Mouse (Mus musculus) myocyte (in vitro differentiated cells): ENCODE data around the gene Cib4. TPM values are rescaled to one million over a fixed set of nuclear protein-coding genes. Genes with fewer than 3 reads are reported as not detected.

Experiments used
- H3K27me3 ChIP-seq: one replicate; pipeline ENCODE4 v1.6.1; 2011; ENCODE audit not compliant: control insufficient read depth, insufficient read depth, insufficient read length
- H3K36me3 ChIP-seq: one replicate; pipeline ENCODE4 v1.6.1; 2011; ENCODE audit not compliant: control insufficient read depth, insufficient read depth
- H3K4me2 ChIP-seq: one replicate; pipeline ENCODE4 v1.6.1; 2011; ENCODE audit warnings: low read depth, control low read depth
- H3K4me3 ChIP-seq: one replicate; pipeline ENCODE4 v1.5.1; 2011; ENCODE audit warnings: mild to moderate bottlenecking, control low read depth, moderate library complexity
- H3K79me2 ChIP-seq: one replicate; pipeline ENCODE4 v1.6.1; 2011; ENCODE audit not compliant: control insufficient read depth, insufficient read depth
- H3ac ChIP-seq: one replicate; pipeline ENCODE4 v1.6.1; 2011; ENCODE audit not compliant: control insufficient read depth, insufficient read length
- CEBPB ChIP-seq: IDR thresholded peaks from 2 replicates; pipeline ENCODE4 v1.6.1; 2011; ENCODE audit warnings: mild to moderate bottlenecking, moderate library complexity; ENCODE audit not compliant: poor library complexity, insufficient read depth, severe bottlenecking
- E2F4 ChIP-seq: IDR thresholded peaks from one replicate; pipeline ENCODE4 v1.6.1; 2011; ENCODE audit warnings: mild to moderate bottlenecking, control low read depth, moderate library complexity; ENCODE audit not compliant: insufficient read depth
- MAX ChIP-seq: IDR thresholded peaks from one replicate; pipeline ENCODE4 v1.6.1; 2011; ENCODE audit warnings: low read depth, mild to moderate bottlenecking, control low read depth
- MYOD1 ChIP-seq, 3 experiments: IDR thresholded peaks; one replicate each; pipeline ENCODE4 v1.6.1; 2011; ENCODE audit warnings: control low read depth in 2 of 3, low read depth in 2 of 3, mild to moderate bottlenecking in 2 of 3, moderate library complexity in 1 of 3; ENCODE audit not compliant: insufficient read length in 2 of 3, control insufficient read depth in 1 of 3
- MYOG ChIP-seq, 3 experiments: IDR thresholded peaks; one replicate each; pipeline ENCODE4 v1.6.1; 2011; ENCODE audit warnings: control low read depth in 2 of 3, low read depth in 2 of 3, mild to moderate bottlenecking in 2 of 3; ENCODE audit not compliant: insufficient read length in 2 of 3, control insufficient read depth in 1 of 3, insufficient read depth in 1 of 3
- POLR2A ChIP-seq: IDR thresholded peaks from one replicate; pipeline ENCODE4 v1.6.1; 2011; ENCODE audit warnings: low read depth, mild to moderate bottlenecking, control low read depth, moderate library complexity; ENCODE audit not compliant: insufficient read length
- POLR2AphosphoS2 ChIP-seq: IDR thresholded peaks from one replicate; pipeline ENCODE4 v1.6.1; 2011; ENCODE audit warnings: low read depth, control low read depth; ENCODE audit not compliant: insufficient read length
- REST ChIP-seq: IDR thresholded peaks from one replicate; pipeline ENCODE4 v1.6.1; 2011; ENCODE audit warnings: mild to moderate bottlenecking, control low read depth, moderate library complexity; ENCODE audit not compliant: insufficient read depth, insufficient read length
- SRF ChIP-seq: IDR thresholded peaks from one replicate; pipeline ENCODE4 v1.6.1; 2011; ENCODE audit warnings: low read depth; ENCODE audit not compliant: control insufficient read depth, insufficient read length
- TCF12 ChIP-seq: IDR thresholded peaks from one replicate; pipeline ENCODE4 v1.6.1; 2011; ENCODE audit warnings: mild to moderate bottlenecking, control low read depth; ENCODE audit not compliant: poor library complexity, insufficient read depth, severe bottlenecking
- TCF3 ChIP-seq: IDR thresholded peaks from one replicate; pipeline ENCODE4 v1.6.1; 2011; ENCODE audit warnings: low read depth, control low read depth; ENCODE audit not compliant: insufficient read length
- USF1 ChIP-seq: IDR thresholded peaks from one replicate; pipeline ENCODE4 v1.6.1; 2011; ENCODE audit warnings: low read depth, mild to moderate bottlenecking, control low read depth, moderate library complexity
- polyA plus RNA-seq: library from polyadenylated mRNA; unstranded; fragments of >200 nt; fragmentation: generic; extraction: Trizol; gene quantifications from one replicate; pipeline ENCODE4 v1.2.1, GENCODE M21; 2012; ENCODE audit warnings: missing spikeins

Gene Cib4
- polyA plus RNA-seq, 1 experiment, result not detected

DNA sequence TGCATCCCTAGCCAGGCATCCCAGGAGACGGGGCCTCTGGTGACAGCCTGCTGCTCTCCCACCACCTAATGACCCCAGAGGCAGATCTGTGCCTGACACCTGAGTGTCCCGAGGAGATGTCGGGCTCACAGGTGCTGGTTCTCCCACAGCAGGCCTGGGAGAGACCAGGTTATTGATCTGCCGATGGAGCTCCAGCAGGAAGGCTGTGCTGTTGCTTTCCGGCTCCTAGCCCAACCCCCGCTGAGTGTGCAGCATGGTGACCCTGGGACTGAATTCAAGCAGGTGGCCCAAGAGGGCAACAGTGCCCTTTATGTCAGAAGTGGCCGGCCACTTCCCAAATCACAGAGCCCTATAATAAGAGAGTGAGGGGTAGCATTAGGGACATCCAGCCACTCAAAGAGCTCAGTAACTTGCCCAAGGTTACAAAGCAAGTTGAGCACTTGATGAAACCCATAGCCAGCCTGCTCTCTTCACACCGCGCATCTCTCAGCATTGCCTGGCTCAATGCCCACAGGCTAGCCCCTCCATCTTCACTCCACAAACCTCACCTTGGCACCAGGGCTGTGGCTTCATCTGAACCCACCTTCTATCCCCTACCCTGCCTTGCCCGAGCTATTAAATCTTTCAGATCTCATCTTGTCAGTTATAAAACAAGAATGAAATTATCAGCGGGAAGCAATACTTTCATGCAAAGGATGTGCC, 46.8 kb upstream of the Cib4 start:
- no peaks in the 10 kb centered on the region for H3K36me3 ChIP-seq
- no peak overlapping the region for H3K4me2 ChIP-seq
- TF ChIP-seq MAX, result no peak
- no peak for TF ChIP-seq SRF
- TF ChIP-seq POLR2A, result no peak
- TF ChIP-seq TCF12, result no peak
- no peak for TF ChIP-seq USF1
- no peak for TF ChIP-seq MYOG (IDR thresholded peaks at IDR 0.05; ENCODE audit: control insufficient read depth in 1 of 3, insufficient read depth in 1 of 3, insufficient read length in 2 of 3, low read depth in 2 of 3)
- TF ChIP-seq TCF3, result no peak
- no peak for TF ChIP-seq REST
- no peak for TF ChIP-seq POLR2AphosphoS2
- peaks cover 72% of the 10 kb centered on the region for H3K27me3 ChIP-seq
- no peaks in the 10 kb centered on the region for H3K79me2 ChIP-seq
- H3K4me3 ChIP-seq, result no peak overlapping the region
- no peak overlapping the region for H3ac ChIP-seq

DNA sequence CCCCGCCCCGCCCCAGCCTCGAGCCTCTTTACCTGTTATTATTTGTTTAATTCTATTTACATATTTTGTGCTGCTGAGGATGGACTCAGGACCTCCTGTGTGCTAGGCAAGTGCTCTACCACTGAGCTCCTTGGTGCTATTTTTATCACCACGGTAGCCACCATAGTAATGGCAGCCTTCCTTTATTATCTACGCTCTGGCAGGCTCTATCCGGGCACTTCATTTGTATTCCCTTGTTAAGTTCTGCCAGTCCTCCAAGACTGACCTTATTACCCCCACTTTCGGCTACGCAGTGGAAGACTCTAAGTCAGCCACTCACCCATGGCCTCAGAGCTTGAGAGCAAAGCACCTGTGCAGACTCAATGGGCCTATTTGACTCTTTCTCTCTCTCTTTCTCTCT, 46.1 kb upstream of the Cib4 start:
- TF ChIP-seq TCF12 (no peak), MAX (no peak), REST (no peak), E2F4 (no peak), POLR2A (no peak), MYOD1 (IDR thresholded peaks at IDR 0.05; ENCODE audit: control insufficient read depth in 1 of 3, insufficient read length in 2 of 3, low read depth in 2 of 3) (no peak), POLR2AphosphoS2 (no peak), TCF3 (no peak), CEBPB (no peak), MYOG (IDR thresholded peaks at IDR 0.05; ENCODE audit: control insufficient read depth in 1 of 3, insufficient read depth in 1 of 3, insufficient read length in 2 of 3, low read depth in 2 of 3) (no peak), SRF (no peak), USF1 (no peak)
- no peaks in the 10 kb centered on the region for H3K79me2 ChIP-seq
- H3K36me3 ChIP-seq, result no peaks in the 10 kb centered on the region
- H3K4me2 ChIP-seq, result no peak overlapping the region
- H3ac ChIP-seq, result no peak overlapping the region
- H3K4me3 ChIP-seq, result no peak overlapping the region
- peaks cover 65% of the 10 kb centered on the region for H3K27me3 ChIP-seq

DNA sequence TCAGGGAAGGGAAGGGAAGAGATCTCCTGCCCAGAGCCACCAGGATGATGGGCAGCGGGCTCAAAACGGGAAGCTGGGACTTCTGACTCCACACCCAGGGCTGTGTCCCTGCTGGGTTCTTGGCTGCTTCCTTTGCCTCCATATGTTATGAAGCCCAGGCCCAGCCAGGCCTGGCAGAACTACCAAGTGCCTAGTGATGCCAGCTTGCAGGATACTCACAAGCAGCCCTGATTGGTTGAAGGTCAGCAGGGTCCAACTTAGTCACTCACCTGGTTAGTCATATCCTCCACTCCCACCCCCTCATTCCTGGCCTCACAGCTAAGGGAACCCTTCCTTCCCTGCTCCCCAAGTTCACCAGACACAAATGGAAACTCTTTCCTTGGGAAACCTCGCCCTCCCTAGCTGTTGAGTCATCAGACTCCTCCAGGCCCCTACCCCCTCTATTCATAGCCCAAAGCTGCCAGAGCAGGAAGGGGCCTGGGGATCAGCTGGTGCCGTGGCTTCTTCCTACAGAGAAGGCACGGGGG, 45.6 kb upstream of the Cib4 start:
- H3K4me2 ChIP-seq, result no peak overlapping the region
- H3K79me2 ChIP-seq, result no peaks in the 10 kb centered on the region
- no peaks in the 10 kb centered on the region for H3K36me3 ChIP-seq
- TF ChIP-seq USF1, result no peak
- no peak for TF ChIP-seq CEBPB
- TF ChIP-seq MAX, result no peak
- H3ac ChIP-seq, result no peak overlapping the region
- no peak overlapping the region for H3K4me3 ChIP-seq
- H3K27me3 ChIP-seq, result peaks cover 60% of the 10 kb centered on the region

DNA sequence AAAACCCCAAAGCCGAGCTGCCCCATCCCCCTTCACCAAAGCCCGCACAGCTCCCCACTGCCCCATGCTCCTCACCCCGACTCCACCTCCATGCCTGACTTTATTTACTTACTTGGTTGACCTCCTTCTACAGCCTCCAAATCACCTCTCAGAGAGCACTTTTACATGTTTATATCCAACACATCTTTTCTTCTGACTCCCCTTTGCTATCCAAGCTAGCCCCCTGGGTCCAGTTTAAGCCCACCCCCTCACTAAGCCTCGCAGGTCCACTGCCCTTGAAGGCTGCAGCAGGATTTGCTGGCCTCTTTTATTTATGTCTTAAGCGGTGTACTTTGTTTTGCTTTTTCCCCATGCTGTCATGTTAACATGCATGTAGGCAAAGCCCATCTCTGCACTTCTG, 44.6 kb upstream of the Cib4 start:
- no peaks in the 10 kb centered on the region for H3K79me2 ChIP-seq
- peaks cover 53% of the 10 kb centered on the region for H3K27me3 ChIP-seq
- TF ChIP-seq MYOD1 (IDR thresholded peaks at IDR 0.05; ENCODE audit: control insufficient read depth in 1 of 3, insufficient read length in 2 of 3, low read depth in 2 of 3) (no peak), MAX (no peak), POLR2A (no peak), TCF3 (no peak), MYOG (IDR thresholded peaks at IDR 0.05; ENCODE audit: control insufficient read depth in 1 of 3, insufficient read depth in 1 of 3, insufficient read length in 2 of 3, low read depth in 2 of 3) (no peak), E2F4 (no peak), USF1 (no peak), TCF12 (no peak), POLR2AphosphoS2 (no peak), REST (no peak), SRF (no peak), CEBPB (no peak)
- H3ac ChIP-seq, result no peak overlapping the region
- no peak overlapping the region for H3K4me2 ChIP-seq
- H3K36me3 ChIP-seq, result no peaks in the 10 kb centered on the region
- no peak overlapping the region for H3K4me3 ChIP-seq

DNA sequence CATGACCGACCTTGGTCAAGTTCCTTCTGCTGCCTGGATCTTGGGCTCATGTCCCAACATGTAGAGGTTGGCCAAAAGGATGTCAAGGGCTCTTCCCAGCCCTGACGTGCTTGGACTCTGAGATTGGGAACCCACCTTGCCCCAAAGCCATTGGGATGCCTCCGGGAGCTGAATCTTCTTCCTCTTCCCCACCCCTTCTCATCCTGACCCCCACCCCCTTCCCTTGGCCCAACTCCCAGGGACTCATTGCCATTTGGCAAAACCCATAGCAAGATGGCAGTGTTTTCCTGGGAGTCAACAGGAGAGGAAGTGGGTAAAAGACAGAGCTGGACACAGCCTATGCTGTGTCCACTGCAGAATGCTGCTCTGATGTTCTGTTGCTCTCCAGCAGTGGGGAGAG, 43.9 kb upstream of the Cib4 start:
- H3ac ChIP-seq, result no peak overlapping the region
- peaks cover 52% of the 10 kb centered on the region for H3K27me3 ChIP-seq
- H3K79me2 ChIP-seq, result no peaks in the 10 kb centered on the region
- H3K4me3 ChIP-seq, result no peak overlapping the region
- H3K36me3 ChIP-seq, result no peaks in the 10 kb centered on the region
- no peak for TF ChIP-seq TCF3
- TF ChIP-seq MAX, result no peak
- TF ChIP-seq CEBPB, result no peak
- TF ChIP-seq USF1, result no peak
- no peak for TF ChIP-seq POLR2AphosphoS2
- no peak for TF ChIP-seq TCF12
- TF ChIP-seq SRF, result no peak
- no peak for TF ChIP-seq E2F4
- no peak for TF ChIP-seq REST
- no peak for TF ChIP-seq POLR2A
- no peak for TF ChIP-seq MYOD1 (IDR thresholded peaks at IDR 0.05; ENCODE audit: control insufficient read depth in 1 of 3, insufficient read length in 2 of 3, low read depth in 2 of 3)
- no peak for TF ChIP-seq MYOG (IDR thresholded peaks at IDR 0.05; ENCODE audit: control insufficient read depth in 1 of 3, insufficient read depth in 1 of 3, insufficient read length in 2 of 3, low read depth in 2 of 3)
- no peak overlapping the region for H3K4me2 ChIP-seq
